Mouse (Mus musculus) right cerebral cortex, postnatal 10 days (tissue): Measurements from ENCODE around the gene Tbx2.

Source experiments
- DNase-seq, 2 experiments: peaks; one replicate each; pipeline ENCODE4 v3.0.0; 2021; ENCODE audit warnings: low spot score in 2 of 2

The Tbx2 gene

GRCm38 (mm10) chr11:85840031-85840802, 7.9 kb downstream of the Tbx2 start:
- DNase-seq: no peak

GRCm38 (mm10) chr11:85840803-85841145, 8.4 kb downstream of the Tbx2 start:
- DNase-seq: no peak

- DNase-seq: no peak
These were observed 8.9 kb downstream of the Tbx2 start for GRCm38 (mm10) chr11:85841211-85841681.

- DNase-seq: peak in 1 of 2 experiments; percentile 60
These were observed 9.6 kb downstream of the Tbx2 start for GRCm38 (mm10) chr11:85841980-85842379.

GRCm38 (mm10) chr11:85842596-85843346, 10.4 kb downstream of the Tbx2 start:
- DNase-seq: no peak

- no peak for DNase-seq
These were observed 11.0 kb downstream of the Tbx2 start for GRCm38 (mm10) chr11:85843347-85843692.

- DNase-seq: peak; percentile 71 to 79
These were observed 12.0 kb downstream of the Tbx2 start for GRCm38 (mm10) chr11:85844144-85844965.

GRCm38 (mm10) chr11:85844971-85845370, 12.6 kb downstream of the Tbx2 start:
- DNase-seq: no peak

GRCm38 (mm10) chr11:85845921-85846320, 13.6 kb downstream of the Tbx2 start:
- DNase-seq: no peak

GRCm38 (mm10) chr11:85846509-85846908, 14.2 kb downstream of the Tbx2 start:
- DNase-seq: no peak

GRCm38 (mm10) chr11:85849037-85849436, 16.7 kb downstream of the Tbx2 start:
- peak; percentile 76 to 78 for DNase-seq

- DNase-seq: no peak
These were observed 17.9 kb downstream of the Tbx2 start, which contains the start of gene Gm11444 for GRCm38 (mm10) chr11:85850233-85850632. TSS of gene Gm11444 (minus strand) at chr11:85850333.

- DNase-seq: peak in 1 of 2 experiments; percentile 21
These were observed 18.4 kb downstream of the Tbx2 start for GRCm38 (mm10) chr11:85850758-85851157.

GRCm38 (mm10) chr11:85857997-85858698, 25.8 kb downstream of the Tbx2 start:
- no peak for DNase-seq

GRCm38 (mm10) chr11:85864363-85864762, 32.0 kb downstream of the Tbx2 start:
- no peak for DNase-seq

GRCm38 (mm10) chr11:85876059-85876788, 43.9 kb downstream of the Tbx2 start:
- DNase-seq: no peak

GRCm38 (mm10) chr11:85884498-85884897, 52.1 kb downstream of the Tbx2 start:
- no peak for DNase-seq

- DNase-seq: no peak
These were observed 53.5 kb downstream of the Tbx2 start, which contains the start of gene Tbx4 for GRCm38 (mm10) chr11:85885665-85886428. TSS of gene Tbx4 (plus strand) at chr11:85886422.

GRCm38 (mm10) chr11:85886429-85886785, 54.1 kb downstream of the Tbx2 start:
- DNase-seq: no peak

- no peak for DNase-seq
These were observed 54.9 kb downstream of the Tbx2 start for GRCm38 (mm10) chr11:85887273-85887672.
